Mouse (Mus musculus): Measurements from ENCODE around the gene Sept3.

- TF ChIP-seq CTCF (IDR thresholded peaks at IDR 0.05; ENCODE audit: low read depth, low read length) (no peak), POLR2A (IDR thresholded peaks at IDR 0.05; ENCODE audit: extremely low read depth, insufficient read depth, low read length) (no peak)
These were observed 6.5 kb upstream of the Sept3 start for GRCm38 (mm10) chr15:82268185-82268584.
